Mouse (Mus musculus): ENCODE measurements around the gene Usp2. TPM values are rescaled to one million over a fixed set of nuclear protein-coding genes. Genes with fewer than 3 reads are reported as not detected.
A peak's percentile ranks its signal among the peaks of the same experiment; 100 is the strongest.

Usp2 gene
- polyA plus RNA-seq, 1 experiment = not detected

DNA sequence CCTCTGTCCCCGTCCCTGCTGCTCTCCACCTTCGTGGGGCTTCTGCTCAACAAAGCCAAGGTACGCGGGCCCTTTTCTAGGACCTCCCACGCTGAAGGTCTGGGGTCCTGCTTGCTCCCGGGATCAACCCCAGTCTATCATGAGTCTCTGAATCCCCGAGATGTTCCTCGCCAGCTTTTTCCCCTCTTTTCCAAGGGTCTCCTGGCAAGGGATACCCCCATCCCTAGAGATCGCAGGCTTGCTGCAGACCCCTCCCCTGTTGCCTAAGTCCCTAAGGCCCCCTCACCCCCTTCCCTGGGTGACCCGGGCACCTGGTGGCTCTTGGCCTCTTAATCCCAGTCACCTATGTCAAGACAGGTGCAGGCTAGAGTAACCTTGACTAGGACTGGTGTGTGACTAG is 18.5 kb downstream of the Usp2 start:
- H3K27me3 ChIP-seq (ENCODE audit: control insufficient read depth) = peaks cover 81% of the 10 kb centered on the region
- H3K36me3 ChIP-seq (ENCODE audit: control insufficient read depth) = no peaks in the 10 kb centered on the region
- no peaks in the 10 kb centered on the region for H3K9me3 ChIP-seq (ENCODE audit: control insufficient read depth, low read length)
- H3K4me1 ChIP-seq (ENCODE audit: control insufficient read depth) = peaks cover 19% of the 10 kb centered on the region
- peak overlapping the region; percentile 59 for H3K4me3 ChIP-seq (replicated peaks)
- TF ChIP-seq TAL1 (IDR thresholded peaks at IDR 0.05; ENCODE audit: low read length) (no peak), GATA1 (IDR thresholded peaks at IDR 0.05; ENCODE audit: low read length) (no peak)

DNA sequence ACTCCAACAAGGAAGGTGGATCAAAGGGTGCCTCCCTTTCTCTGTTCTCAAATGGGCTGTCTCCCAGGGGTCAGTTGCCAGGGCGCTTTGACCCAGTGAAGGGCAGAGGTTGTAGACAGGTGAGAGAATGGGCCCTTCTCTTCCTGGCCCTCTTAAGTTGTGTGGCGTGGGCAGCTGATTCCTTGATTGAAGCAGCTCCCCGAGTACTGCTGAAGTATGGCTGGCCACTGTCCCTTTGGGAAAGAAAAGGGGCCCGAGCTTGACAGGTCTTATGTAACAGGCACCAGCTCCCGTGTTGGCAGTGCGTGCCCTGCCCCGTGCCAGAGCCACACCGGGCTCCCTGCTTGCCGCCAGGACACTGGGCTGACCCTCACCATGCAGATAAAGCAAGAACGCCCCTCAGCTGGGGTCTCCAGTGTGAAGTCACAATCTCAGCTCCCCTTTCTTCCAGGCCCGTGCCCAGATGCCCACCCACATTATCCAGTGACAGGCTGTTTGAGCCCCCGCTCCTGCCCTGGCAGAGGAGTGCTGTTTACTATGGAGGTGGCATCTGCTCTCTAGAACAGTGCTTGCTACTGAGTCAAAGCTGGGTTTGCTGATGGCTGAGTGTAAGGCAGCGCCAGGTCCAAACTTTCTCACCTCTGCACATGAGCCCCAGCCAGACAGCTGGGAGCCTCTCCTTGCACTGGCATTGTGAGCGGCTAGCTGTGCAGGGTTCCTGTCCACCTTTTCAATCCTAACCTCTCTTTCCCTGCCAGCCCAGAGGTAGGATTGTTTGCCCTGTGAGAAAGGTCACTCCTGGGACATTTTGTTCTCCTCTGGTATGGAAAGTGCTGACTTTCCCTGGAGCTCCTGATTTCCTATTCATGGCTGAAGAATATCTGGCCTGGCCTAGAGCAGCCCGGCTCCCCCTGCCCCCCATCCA is 19.2 kb downstream of the Usp2 start:
- no peak overlapping the region for H3K4me3 ChIP-seq (replicated peaks)
- TF ChIP-seq TAL1 (IDR thresholded peaks at IDR 0.05; ENCODE audit: low read length) (no peak), GATA1 (IDR thresholded peaks at IDR 0.05; ENCODE audit: low read length) (no peak)
- no peaks in the 10 kb centered on the region for H3K9me3 ChIP-seq (ENCODE audit: control insufficient read depth, low read length)
- H3K27me3 ChIP-seq (ENCODE audit: control insufficient read depth) = peaks cover 76% of the 10 kb centered on the region
- H3K36me3 ChIP-seq (ENCODE audit: control insufficient read depth) = 0 out of 2 replicates have a peak, but pooled peaks cover 1% of the 10 kb centered on the region
- peaks cover 19% of the 10 kb centered on the region for H3K4me1 ChIP-seq (ENCODE audit: control insufficient read depth)

DNA sequence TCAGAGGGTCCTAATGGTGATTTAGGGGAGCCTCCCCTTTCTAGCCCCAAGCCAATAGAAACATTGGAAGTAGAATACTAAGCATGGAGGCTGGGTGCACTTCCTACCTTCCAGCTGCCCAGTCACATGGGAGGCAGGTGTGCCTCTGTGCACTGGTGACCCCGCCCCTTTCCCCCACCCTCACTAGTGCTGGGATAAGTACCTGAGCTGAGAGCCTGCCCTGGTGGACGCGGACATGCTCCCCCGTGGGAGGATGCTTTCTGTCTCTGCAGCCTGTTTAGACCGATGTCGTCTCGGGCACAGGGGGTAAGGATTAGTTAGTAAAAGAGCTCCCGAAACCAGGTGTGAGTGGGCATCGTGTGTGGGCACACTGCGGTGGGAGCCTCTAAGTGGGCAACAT is 20.1 kb downstream of the Usp2 start:
- Histone ChIP-seq H3K36me3 (ENCODE audit: control insufficient read depth) (0 out of 2 replicates have a peak, but pooled peaks cover 2% of the 10 kb centered on the region), H3K4me3 (replicated peaks) (no peak overlapping the region), H3K9me3 (ENCODE audit: control insufficient read depth, low read length) (no peaks in the 10 kb centered on the region), H3K4me1 (ENCODE audit: control insufficient read depth) (peaks cover 19% of the 10 kb centered on the region), H3K27me3 (ENCODE audit: control insufficient read depth) (peaks cover 74% of the 10 kb centered on the region)
- TF ChIP-seq GATA1 (IDR thresholded peaks at IDR 0.05; ENCODE audit: low read length) (no peak), TAL1 (IDR thresholded peaks at IDR 0.05; ENCODE audit: low read length) (no peak)

DNA sequence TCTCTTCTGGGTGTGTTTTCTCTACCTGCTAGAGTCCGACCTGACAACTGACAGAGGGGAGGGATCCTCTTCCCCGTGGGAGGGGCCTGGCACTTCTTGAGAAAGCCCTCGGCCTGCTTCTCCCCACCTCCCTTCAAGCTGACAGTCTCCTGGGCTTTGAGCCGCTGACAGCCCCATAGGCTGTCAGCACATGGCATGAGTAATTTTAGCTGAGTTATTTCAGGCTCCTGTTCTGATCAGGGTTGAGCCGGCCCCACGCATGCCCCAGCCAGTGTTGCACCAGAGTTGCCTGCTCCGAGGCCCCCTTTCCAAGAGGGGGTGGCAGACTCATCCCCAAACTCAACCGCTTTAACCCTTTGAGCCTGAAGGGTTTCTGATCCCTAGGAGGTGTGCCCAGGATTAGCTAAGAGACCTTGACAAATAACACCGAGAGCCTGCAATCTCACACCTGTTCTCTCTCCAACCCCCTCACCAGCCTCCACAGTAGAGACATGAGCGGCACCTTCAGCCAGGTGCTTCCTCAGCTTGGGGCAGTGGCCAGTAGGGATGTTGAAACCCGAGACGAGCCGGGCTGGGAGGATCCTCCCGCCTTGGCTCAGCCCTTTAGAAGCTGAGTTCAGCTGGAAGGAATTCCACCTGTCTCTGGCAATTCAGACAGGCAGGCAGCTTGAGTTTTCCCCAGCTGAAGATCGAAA is 21.1 kb downstream of the Usp2 start:
- Histone ChIP-seq H3K4me1 (ENCODE audit: control insufficient read depth) (peaks cover 19% of the 10 kb centered on the region), H3K36me3 (ENCODE audit: control insufficient read depth) (peaks cover 3% of the 10 kb centered on the region), H3K27me3 (ENCODE audit: control insufficient read depth) (peaks cover 64% of the 10 kb centered on the region), H3K4me3 (replicated peaks) (no peak overlapping the region), H3K9me3 (ENCODE audit: control insufficient read depth, low read length) (no peaks in the 10 kb centered on the region)
- TF ChIP-seq GATA1 (IDR thresholded peaks at IDR 0.05; ENCODE audit: low read length) = no peak
- TF ChIP-seq TAL1 (IDR thresholded peaks at IDR 0.05; ENCODE audit: low read length) = no peak

DNA sequence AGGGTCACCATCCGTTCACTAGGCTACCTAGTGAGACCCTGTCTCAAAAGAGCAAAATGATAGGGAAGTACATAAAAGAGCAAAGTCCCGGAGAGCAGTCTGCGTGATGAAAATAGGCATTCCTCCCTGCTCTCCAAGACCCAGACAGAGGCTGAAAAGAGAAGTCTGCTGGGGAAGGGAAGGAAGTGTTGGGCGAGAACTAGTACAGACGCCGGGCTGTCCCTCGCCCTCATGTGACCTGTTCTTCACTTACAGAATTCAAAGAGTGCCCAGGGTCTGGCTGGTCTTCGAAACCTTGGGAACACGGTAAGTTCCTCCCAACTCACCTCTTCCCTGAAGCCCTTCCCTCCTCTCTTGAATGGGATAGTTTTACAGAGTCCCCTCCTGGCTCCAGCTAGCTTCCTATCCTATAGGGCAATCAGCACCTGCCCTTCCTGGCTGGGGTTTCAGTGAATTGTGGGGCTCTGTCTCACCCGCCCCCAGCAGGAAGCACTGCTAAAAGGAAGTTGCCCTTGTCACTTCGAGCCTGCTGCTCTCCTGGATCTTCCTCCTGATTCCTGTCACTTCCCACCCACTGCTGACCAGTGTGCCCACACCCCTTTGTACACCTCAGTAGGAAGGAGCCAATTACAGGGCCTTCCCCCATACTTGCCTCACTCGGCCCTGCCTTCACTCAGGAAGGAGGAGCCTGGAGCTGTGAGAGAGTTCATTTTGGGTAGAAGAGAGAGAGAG is 22.2 kb downstream of the Usp2 start:
- Histone ChIP-seq H3K36me3 (ENCODE audit: control insufficient read depth) (peaks cover 7% of the 10 kb centered on the region), H3K4me3 (replicated peaks) (no peak overlapping the region), H3K4me1 (ENCODE audit: control insufficient read depth) (peaks cover 15% of the 10 kb centered on the region), H3K27me3 (ENCODE audit: control insufficient read depth) (peaks cover 53% of the 10 kb centered on the region), H3K9me3 (ENCODE audit: control insufficient read depth, low read length) (no peaks in the 10 kb centered on the region)
- TF ChIP-seq GATA1 (IDR thresholded peaks at IDR 0.05; ENCODE audit: low read length) (no peak), TAL1 (IDR thresholded peaks at IDR 0.05; ENCODE audit: low read length) (no peak)

DNA sequence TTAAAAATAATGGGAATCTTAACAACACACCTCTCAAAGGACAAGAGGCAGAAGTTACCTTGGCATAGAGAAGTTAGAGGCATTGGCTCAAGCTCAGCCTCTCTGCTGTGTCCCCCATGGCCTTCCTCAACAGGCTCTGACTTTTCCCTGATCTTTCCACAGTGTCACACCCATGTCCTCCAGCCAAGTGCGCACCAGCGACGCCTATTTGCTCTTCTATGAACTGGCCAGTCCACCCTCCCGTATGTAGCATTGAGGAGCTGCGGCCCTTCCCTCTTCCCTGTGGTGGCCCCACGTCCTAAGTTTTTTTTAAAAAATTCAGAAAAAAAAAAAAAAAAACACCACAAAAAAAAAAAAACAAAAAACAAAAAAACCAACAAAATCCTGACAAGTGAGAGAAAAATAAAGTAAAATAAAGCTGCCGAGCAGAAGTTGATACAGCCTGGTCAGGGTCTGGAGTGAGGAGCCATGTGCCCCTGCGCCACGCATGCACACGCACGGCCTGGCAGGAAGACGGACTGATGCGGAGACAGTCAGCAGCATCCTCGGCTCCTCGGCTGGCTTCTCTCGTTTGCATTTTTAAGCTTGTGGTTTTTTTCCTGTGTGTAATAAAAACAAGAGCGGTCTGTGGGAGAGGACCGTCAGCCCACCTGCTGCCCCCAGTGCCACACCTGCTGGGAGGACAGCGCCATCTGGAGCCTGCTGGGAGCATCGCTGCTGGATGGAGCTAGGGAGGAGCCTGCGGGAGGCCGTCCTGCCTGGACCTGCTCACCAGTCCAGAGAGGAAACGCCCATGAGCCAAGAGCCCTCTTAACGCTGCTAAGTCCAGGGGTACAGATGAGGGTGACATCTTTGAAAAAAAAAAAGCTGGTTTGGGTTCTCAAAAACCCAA is 27.0 kb downstream of the Usp2 start:
- Histone ChIP-seq H3K4me1 (ENCODE audit: control insufficient read depth) (peaks cover 2% of the 10 kb centered on the region), H3K36me3 (ENCODE audit: control insufficient read depth) (peaks cover 11% of the 10 kb centered on the region)
- TF ChIP-seq TAL1 (IDR thresholded peaks at IDR 0.05; ENCODE audit: low read length) = no peak
- TF ChIP-seq GATA1 (IDR thresholded peaks at IDR 0.05; ENCODE audit: low read length) = no peak

DNA sequence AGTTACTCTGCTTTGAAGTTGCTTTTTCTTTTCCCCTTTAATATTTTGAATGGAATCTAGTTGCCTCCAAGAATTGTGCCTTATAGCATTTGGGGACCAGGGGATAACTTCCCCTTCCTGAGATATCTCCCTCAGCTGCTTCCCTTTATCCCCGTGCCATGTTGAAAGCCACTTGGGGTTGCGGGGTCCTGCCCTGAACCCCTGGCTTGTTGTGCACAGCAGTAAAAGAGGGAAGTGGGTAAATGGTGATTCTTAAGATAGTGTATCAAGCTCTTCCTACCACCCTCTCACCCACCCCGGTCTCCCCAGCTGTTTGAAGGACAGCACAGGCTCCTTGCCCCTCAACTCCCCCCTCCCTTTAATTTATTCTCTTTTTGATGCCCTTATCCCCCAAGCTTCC is 27.9 kb downstream of the Usp2 start:
- TF ChIP-seq TAL1 (IDR thresholded peaks at IDR 0.05; ENCODE audit: low read length) (no peak), GATA1 (IDR thresholded peaks at IDR 0.05; ENCODE audit: low read length) (no peak)
- H3K4me1 ChIP-seq (ENCODE audit: control insufficient read depth) = peaks cover 2% of the 10 kb centered on the region
- H3K36me3 ChIP-seq (ENCODE audit: control insufficient read depth) = peaks cover 11% of the 10 kb centered on the region
- H3K27me3 ChIP-seq (ENCODE audit: control insufficient read depth) = no peaks in the 10 kb centered on the region
- H3K9me3 ChIP-seq (ENCODE audit: control insufficient read depth, low read length) = no peaks in the 10 kb centered on the region
- no peak overlapping the region for H3K4me3 ChIP-seq (replicated peaks)

More for the DNA sequence above, 27.0 kb downstream of the Usp2 start:
- no peak overlapping the region for H3K4me3 ChIP-seq (replicated peaks)
- no peaks in the 10 kb centered on the region for H3K9me3 ChIP-seq (ENCODE audit: control insufficient read depth, low read length)
- H3K27me3 ChIP-seq (ENCODE audit: control insufficient read depth) = peaks cover 7% of the 10 kb centered on the region

DNA sequence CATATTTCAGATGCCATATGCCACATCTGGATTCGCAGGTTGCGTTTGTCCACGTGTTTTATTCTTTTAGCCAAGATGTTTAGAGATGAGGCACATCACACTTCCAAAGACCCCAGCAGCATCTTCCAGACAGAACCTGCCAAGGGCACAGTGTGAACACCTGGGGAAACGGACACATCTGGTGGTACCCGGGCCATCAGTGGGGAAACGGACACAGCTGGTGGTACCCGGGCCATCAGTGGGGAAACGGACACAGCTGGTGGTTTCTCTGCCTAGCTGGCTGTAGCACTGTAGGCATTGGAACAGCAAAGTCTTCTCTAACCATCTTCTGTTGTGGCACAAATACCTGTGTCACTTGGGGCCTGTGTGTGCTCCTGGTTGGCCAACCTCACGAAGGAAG is 29.0 kb downstream of the Usp2 start:
- peaks cover 2% of the 10 kb centered on the region for H3K4me1 ChIP-seq (ENCODE audit: control insufficient read depth)
- no peaks in the 10 kb centered on the region for H3K9me3 ChIP-seq (ENCODE audit: control insufficient read depth, low read length)
- peaks cover 14% of the 10 kb centered on the region for H3K36me3 ChIP-seq (ENCODE audit: control insufficient read depth)

More for the DNA sequence above, 29.0 kb downstream of the Usp2 start:
- TF ChIP-seq TAL1 (IDR thresholded peaks at IDR 0.05; ENCODE audit: low read length) (no peak), GATA1 (IDR thresholded peaks at IDR 0.05; ENCODE audit: low read length) (no peak)
- no peak overlapping the region for H3K4me3 ChIP-seq (replicated peaks)
- H3K27me3 ChIP-seq (ENCODE audit: control insufficient read depth) = no peaks in the 10 kb centered on the region

Data from erythroblast, embryonic 14.5 days (primary cell).